Mouse (Mus musculus) lung, adult 2 months (tissue): ENCODE measurements around the gene Dlg1.

ENCODE experiments used
- CTCF ChIP-seq: fragments of 200-500 bp; IDR thresholded peaks from 2 replicates; pipeline ENCODE4 v1.5.1; 2011; ENCODE audit warnings: mild to moderate bottlenecking, low read length, control low read depth; ENCODE audit not compliant: insufficient read depth
- POLR2A ChIP-seq: fragments of 200-500 bp; IDR thresholded peaks from 2 replicates; pipeline ENCODE4 v1.6.1; 2011; ENCODE audit warnings: low read depth, mild to moderate bottlenecking, control low read depth, low read length, borderline replicate concordance; ENCODE audit errors: extremely low read depth

DNA sequence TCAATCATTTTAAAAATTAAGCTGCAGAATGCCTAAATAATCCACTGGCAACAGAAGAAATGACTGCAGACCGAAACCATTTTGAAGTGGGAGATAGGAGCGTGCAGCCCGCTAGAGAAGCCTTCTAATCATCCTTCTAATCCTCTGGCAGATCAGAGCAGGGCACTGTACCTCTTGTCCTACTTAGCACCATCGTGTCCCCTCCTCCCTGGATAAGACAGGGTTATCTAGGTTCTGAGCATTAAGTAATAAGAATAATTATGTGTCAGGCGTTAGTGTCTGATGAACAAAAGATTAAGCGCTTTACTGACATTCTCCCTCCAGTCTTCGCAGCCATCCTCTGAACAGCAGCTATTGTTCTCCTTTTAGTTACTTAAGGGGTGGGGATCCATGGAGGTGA lies 16.0 kb upstream of the Dlg1 start:
- no peak for TF ChIP-seq POLR2A
- TF ChIP-seq CTCF: no peak
